Mouse (Mus musculus) intestine, postnatal 0 days (tissue): Measurements from ENCODE around the gene Ptchd1. TPM values are rescaled to one million over a fixed set of nuclear protein-coding genes. Genes with fewer than 3 reads are reported as not detected.

Experiments used
- ATAC-seq: fragments of 200-750 bp; cut with Nextera tagmentation; 2 replicates; pipeline ENCODE4 v1.8.0; 2017; ENCODE audit warnings: mild to moderate bottlenecking, moderate TSS enrichment, moderate library complexity
- H3K27ac ChIP-seq: fragments of 300-500 bp; sonication (generic); 2 replicates; pipeline ENCODE4 v1.5.1; 2014; ENCODE audit warnings: mild to moderate bottlenecking, low read depth, low read length, moderate library complexity
- H3K27me3 ChIP-seq: fragments of 300-500 bp; sonication (generic); replicated peaks from 2 replicates; pipeline ENCODE4 v1.6.1; 2014; ENCODE audit warnings: low read length, mixed read lengths; ENCODE audit not compliant: control insufficient read depth, insufficient read depth
- H3K36me3 ChIP-seq: fragments of 300-500 bp; sonication (generic); 2 replicates; pipeline ENCODE4 v1.6.1; 2014; ENCODE audit warnings: mild to moderate bottlenecking, moderate library complexity; ENCODE audit not compliant: control insufficient read depth, insufficient read depth
- H3K4me1 ChIP-seq: fragments of 300-500 bp; sonication (generic); replicated peaks from 2 replicates; pipeline ENCODE4 v1.6.1; 2014; ENCODE audit warnings: antibody characterized with exemption, low read length, mixed read lengths; ENCODE audit not compliant: control insufficient read depth, insufficient read depth
- H3K4me2 ChIP-seq: fragments of 300-500 bp; sonication (generic); replicated peaks from 2 replicates; pipeline ENCODE4 v1.6.1; 2014; ENCODE audit warnings: low read depth, mild to moderate bottlenecking, moderate library complexity
- H3K4me3 ChIP-seq: fragments of 300-500 bp; sonication (generic); 2 replicates; pipeline ENCODE4 v1.5.1; 2014; ENCODE audit warnings: low read depth, low read length
- H3K9ac ChIP-seq: fragments of 300-500 bp; sonication (generic); 2 replicates; pipeline ENCODE4 v1.6.1; 2014; ENCODE audit warnings: mild to moderate bottlenecking, low read depth, low read length
- H3K9me3 ChIP-seq: fragments of 300-500 bp; sonication (generic); 2 replicates; pipeline ENCODE4 v1.6.1; 2016; ENCODE audit warnings: mixed run types; ENCODE audit not compliant: control insufficient read depth
- CTCF ChIP-seq: sonication (generic); IDR thresholded peaks from 2 replicates; pipeline ENCODE4 v1.5.1; 2016; ENCODE audit warnings: low read depth, mild to moderate bottlenecking, control low read depth, antibody characterized with exemption, moderate library complexity
- WGBS: fragments of 180-500 bp; shearing (Covaris S2); extraction: QIAGEN DNeasy Blood & Tissue Kit; methylation state at CpG from one replicate; pipeline ENCODE4 v1.1.7; 2014; 5-methylcytosine and 5-hydroxymethylcytosine counted together
- polyA plus RNA-seq: library from polyadenylated mRNA; unstranded; fragments of >200 nt; fragmentation: Nextera tagmentation; extraction: Ambion mirVana; gene quantifications from 2 replicates; pipeline ENCODE4 v1.2.1, GENCODE M21; 2015

Ptchd1 gene
- polyA plus RNA-seq, 1 experiment from 2014 or later, result 0.56 TPM

- 13% methylated on average over 19 of the region's 19 CpGs for WGBS
- peak within 1 kb of the TSS; percentile 41 for H3K4me3 ChIP-seq
- H3K36me3 ChIP-seq, result no peaks in the 10 kb centered on the region
- peak within 1 kb of the TSS; percentile 72 for H3K4me2 ChIP-seq
- H3K4me1 ChIP-seq, result no peaks in the 10 kb centered on the region
- H3K9me3 ChIP-seq, result no peaks in the 10 kb centered on the region
- H3K9ac ChIP-seq, result no peak within 1 kb of the TSS
- TF ChIP-seq CTCF, result no peak
- H3K27me3 ChIP-seq, result peaks cover 21% of the 10 kb centered on the region; the same call in 1 of the 2 replicates
- no peak within 1 kb of the TSS for H3K27ac ChIP-seq
- no peak for ATAC-seq
These were observed 777 bp upstream of the Ptchd1 start, which contains the start of gene Gm15155 for GRCm38 (mm10) chrX:155624341-155624841. Gene Gm15155 (plus strand): TSS chrX:155624741.

DNA sequence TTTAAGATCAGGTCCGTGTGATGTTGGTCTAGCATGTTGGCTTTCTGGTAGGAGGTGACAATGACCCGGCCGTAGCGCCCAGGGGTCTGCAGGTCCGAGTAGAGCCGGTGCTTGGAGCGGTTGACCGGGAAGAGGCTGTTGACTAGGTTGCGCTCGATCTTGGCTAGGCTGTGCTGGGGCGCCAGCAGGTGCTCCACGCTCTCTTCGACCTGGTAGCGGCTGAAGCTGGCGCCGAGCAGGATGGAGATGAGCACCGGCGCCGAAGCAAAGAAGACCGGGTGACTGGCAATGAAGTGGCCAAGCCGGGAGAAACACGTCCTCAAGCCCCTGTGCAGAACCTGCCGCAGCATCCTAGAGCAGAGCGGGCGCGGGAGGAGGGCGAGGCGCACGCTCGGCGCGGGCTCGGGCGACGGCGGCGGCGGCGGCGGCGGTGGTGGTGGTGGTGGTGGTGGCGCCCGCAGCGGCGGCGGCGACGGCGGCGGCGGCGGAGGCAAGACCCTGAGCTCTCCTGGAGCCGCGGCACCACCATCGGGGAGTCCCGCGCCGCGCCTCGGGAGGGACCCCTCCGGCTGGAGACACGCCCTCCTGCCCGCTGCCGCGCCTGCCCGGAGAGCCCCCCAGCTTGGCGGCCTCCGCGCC lies 534 bp downstream of the Ptchd1 start:
- H3K4me3 ChIP-seq, result peak overlapping the region; percentile 41
- no peaks in the 10 kb centered on the region for H3K4me1 ChIP-seq
- no peaks in the 10 kb centered on the region for H3K9me3 ChIP-seq
- no peaks in the 10 kb centered on the region for H3K36me3 ChIP-seq
- peaks cover 21% of the 10 kb centered on the region; the same call in 1 of the 2 replicates for H3K27me3 ChIP-seq
- 17% methylated on average over 34 of the region's 69 CpGs for WGBS
- TF ChIP-seq CTCF, result no peak
- peak overlapping the region; percentile 72 for H3K4me2 ChIP-seq
- H3K27ac ChIP-seq, result no peak overlapping the region
- no peak overlapping the region for H3K9ac ChIP-seq
- no peak for ATAC-seq

DNA sequence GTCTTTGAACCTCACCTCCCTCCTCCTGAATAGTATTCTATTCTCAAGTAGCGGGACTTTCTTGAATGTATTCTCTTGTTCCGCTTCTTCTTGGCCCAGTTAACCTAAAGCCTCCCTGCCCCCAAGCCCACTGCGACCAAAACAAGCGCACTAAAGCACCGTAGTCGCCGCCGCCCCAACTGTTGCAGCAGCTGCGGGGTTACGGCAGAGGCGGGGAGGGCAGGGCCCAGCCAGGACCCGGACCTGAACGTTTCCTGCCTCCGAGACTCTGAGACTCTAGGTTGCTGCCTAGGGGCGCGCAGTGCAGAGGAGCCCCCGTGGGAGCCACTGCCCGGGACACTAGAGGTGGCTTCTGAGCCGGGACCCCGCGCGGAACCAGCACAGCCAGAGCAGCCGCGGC lies 1.1 kb downstream of the Ptchd1 start:
- ATAC-seq, result no peak
- Histone ChIP-seq H3K4me3 (peak overlapping the region; percentile 41), H3K36me3 (no peaks in the 10 kb centered on the region), H3K9me3 (no peaks in the 10 kb centered on the region), H3K9ac (no peak overlapping the region), H3K4me1 (no peaks in the 10 kb centered on the region), H3K27me3 (peaks cover 21% of the 10 kb centered on the region; the same call in 1 of the 2 replicates), H3K4me2 (peak overlapping the region; percentile 72), H3K27ac (no peak overlapping the region)
- 14% methylated on average over 24 of the region's 24 CpGs for WGBS
- TF ChIP-seq CTCF, result no peak

- no peaks in the 10 kb centered on the region for H3K27me3 ChIP-seq
- no peak for ATAC-seq
- WGBS, result 77% methylated on average over 2 of the region's 2 CpGs
- no peak overlapping the region for H3K27ac ChIP-seq
- H3K9ac ChIP-seq, result no peak overlapping the region
- no peak overlapping the region for H3K4me2 ChIP-seq
- no peak overlapping the region for H3K4me3 ChIP-seq
- H3K4me1 ChIP-seq, result no peaks in the 10 kb centered on the region
- TF ChIP-seq CTCF, result no peak
- no peaks in the 10 kb centered on the region for H3K36me3 ChIP-seq
- H3K9me3 ChIP-seq, result no peaks in the 10 kb centered on the region
These were observed 22.4 kb downstream of the Ptchd1 start for GRCm38 (mm10) chrX:155601196-155601595.

- ATAC-seq, result no peak
- Histone ChIP-seq H3K27ac (no peak overlapping the region), H3K4me3 (no peak overlapping the region), H3K27me3 (no peaks in the 10 kb centered on the region), H3K9me3 (no peaks in the 10 kb centered on the region), H3K36me3 (no peaks in the 10 kb centered on the region), H3K4me1 (no peaks in the 10 kb centered on the region), H3K9ac (no peak overlapping the region), H3K4me2 (no peak overlapping the region)
- TF ChIP-seq CTCF, result no peak
These were observed 27.2 kb downstream of the Ptchd1 start for GRCm38 (mm10) chrX:155596390-155596789.

DNA sequence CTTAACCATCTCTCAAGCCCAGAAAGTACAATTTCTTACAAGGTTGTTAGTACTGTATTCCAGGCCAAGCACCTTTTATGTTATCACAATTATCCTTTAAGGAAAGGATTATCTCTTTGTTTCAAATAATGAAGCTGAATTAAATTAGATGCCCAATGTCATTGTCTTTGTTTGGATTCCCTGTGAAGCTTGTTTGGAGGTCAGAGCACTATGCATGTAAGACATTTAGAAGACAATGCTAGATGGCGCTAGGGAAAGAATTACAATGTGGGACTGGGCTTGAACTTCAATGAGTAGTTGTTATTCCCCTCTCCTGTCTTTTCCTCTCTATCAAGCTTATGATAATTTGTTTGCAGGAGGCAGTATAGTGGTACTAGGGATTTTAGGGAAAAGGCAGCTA lies 28.9 kb downstream of the Ptchd1 start:
- no peak for TF ChIP-seq CTCF
- 63% methylated on average over 1 of the region's 1 CpGs for WGBS
- no peak overlapping the region for H3K4me3 ChIP-seq
- H3K9me3 ChIP-seq, result no peaks in the 10 kb centered on the region
- no peaks in the 10 kb centered on the region for H3K36me3 ChIP-seq
- ATAC-seq, result no peak
- no peak overlapping the region for H3K9ac ChIP-seq
- no peak overlapping the region for H3K4me2 ChIP-seq
- H3K4me1 ChIP-seq, result no peaks in the 10 kb centered on the region
- no peak overlapping the region for H3K27ac ChIP-seq
- no peaks in the 10 kb centered on the region for H3K27me3 ChIP-seq
